Mouse (Mus musculus): ENCODE measurements around the gene Smpdl3a.

DNA sequence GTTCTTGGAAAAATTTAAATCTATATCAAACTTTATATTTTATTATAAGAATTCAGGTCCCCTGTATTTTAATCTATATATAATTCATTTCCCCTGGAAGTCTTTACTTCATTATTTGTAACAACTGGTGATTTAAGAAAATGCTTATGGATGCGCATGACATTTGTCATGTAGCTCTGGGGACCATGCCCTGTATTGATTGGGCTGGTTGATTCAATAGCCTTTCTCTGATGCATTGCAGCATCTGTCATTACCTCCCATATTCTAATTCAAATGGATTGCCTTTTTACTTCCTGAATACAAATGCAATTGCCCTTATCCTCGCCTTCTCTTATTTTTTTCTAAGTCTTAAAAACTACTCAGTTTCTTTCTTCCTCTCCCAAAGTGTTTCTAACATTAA lies 20.2 kb downstream of the Smpdl3a start:
- no peak for TF ChIP-seq CTCF (IDR thresholded peaks at IDR 0.05; ENCODE audit: extremely low read depth, insufficient read length, insufficient replicate concordance, low read depth, low read length)
- TF ChIP-seq POLR2A (IDR thresholded peaks at IDR 0.05; ENCODE audit: low read depth, low read length), result no peak

Measured in small intestine, adult 2 months (tissue).